Mouse (Mus musculus): ENCODE results near the gene Adgrl3. TPM values are rescaled to one million over a fixed set of nuclear protein-coding genes. Genes with fewer than 3 reads are reported as not detected.

Adgrl3 gene
- polyA plus RNA-seq, 1 experiment, result 0.95 TPM

- no peaks in the 10 kb centered on the region for H3K4me1 ChIP-seq (ENCODE audit: control insufficient read depth, insufficient read depth, low read length)
- 51% methylated on average over 2 of the region's 2 CpGs for WGBS
- no peaks in the 10 kb centered on the region for H3K27me3 ChIP-seq (replicated peaks; ENCODE audit: control insufficient read depth, insufficient read depth, low read length)
- no peak overlapping the region for H3K27ac ChIP-seq (ENCODE audit: insufficient read depth, low read depth, low read length)
- no peak for TF ChIP-seq POLR2A (IDR thresholded peaks at IDR 0.05; ENCODE audit: low read depth, low read length)
- no peak for TF ChIP-seq CTCF (conservative IDR thresholded peaks at IDR 0.05; ENCODE audit: insufficient read depth, insufficient read length, low read depth, low read length)
- DNase-seq, result no peak
- no peak overlapping the region for H3K4me3 ChIP-seq (ENCODE audit: insufficient read depth, low read depth, low read length)
- no peaks in the 10 kb centered on the region for H3K36me3 ChIP-seq (ENCODE audit: control insufficient read depth, insufficient read depth, low read length)
Measured at GRCm38 (mm10) chr5:81055253-81055652, 35.3 kb downstream of the Adgrl3 start.

DNA sequence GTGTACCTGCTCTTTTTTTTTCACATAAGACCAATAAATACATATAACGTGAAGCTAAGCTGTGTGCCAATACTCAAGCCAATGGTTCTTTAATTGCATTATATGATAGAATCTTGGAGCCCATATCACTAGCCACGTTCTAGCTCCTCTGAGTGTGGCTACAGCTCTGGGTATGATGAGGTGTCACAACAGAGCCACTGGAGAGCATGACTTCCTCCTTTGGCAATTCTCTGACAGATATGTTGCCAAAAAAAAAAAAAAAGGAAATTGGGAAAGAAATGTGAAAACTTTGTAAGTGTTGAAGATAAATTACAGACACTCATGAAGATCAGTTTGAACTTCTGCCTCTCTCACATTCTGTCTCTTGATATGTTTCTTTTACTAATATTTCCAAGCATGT lies 38.2 kb downstream of the Adgrl3 start:
- H3K27ac ChIP-seq (ENCODE audit: insufficient read depth, low read depth, low read length), result no peak overlapping the region
- H3K36me3 ChIP-seq (ENCODE audit: control insufficient read depth, insufficient read depth, low read length), result no peaks in the 10 kb centered on the region
- 68% methylated on average over 2 of the region's 2 CpGs for WGBS
- H3K27me3 ChIP-seq (replicated peaks; ENCODE audit: control insufficient read depth, insufficient read depth, low read length), result no peaks in the 10 kb centered on the region
- H3K4me3 ChIP-seq (ENCODE audit: insufficient read depth, low read depth, low read length), result no peak overlapping the region
- no peak for TF ChIP-seq CTCF (conservative IDR thresholded peaks at IDR 0.05; ENCODE audit: insufficient read depth, insufficient read length, low read depth, low read length)
- TF ChIP-seq POLR2A (IDR thresholded peaks at IDR 0.05; ENCODE audit: low read depth, low read length), result no peak
- H3K4me1 ChIP-seq (ENCODE audit: control insufficient read depth, insufficient read depth, low read length), result no peaks in the 10 kb centered on the region
- DNase-seq, result no peak

DNA sequence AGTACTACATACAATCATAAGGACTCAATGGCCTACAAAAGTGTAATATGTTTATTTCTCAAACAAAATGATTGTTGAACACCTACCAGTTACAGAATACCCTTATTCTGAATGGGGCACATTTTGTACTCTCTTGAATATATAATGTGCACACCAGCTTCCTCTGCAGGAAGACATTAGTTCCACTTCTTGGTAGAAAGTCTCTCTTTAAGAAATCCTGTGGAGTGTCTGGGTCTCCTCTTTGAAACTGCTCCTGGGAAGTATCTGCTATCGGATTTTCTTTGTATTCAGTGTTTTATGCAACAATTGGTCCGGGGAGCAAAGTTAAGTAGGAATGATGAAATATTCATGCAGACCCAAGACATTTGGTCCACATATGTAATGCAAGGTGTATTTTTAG lies 41.0 kb downstream of the Adgrl3 start:
- H3K27ac ChIP-seq (ENCODE audit: insufficient read depth, low read depth, low read length), result no peak overlapping the region
- no peaks in the 10 kb centered on the region for H3K4me1 ChIP-seq (ENCODE audit: control insufficient read depth, insufficient read depth, low read length)
- TF ChIP-seq CTCF (conservative IDR thresholded peaks at IDR 0.05; ENCODE audit: insufficient read depth, insufficient read length, low read depth, low read length) (no peak), POLR2A (IDR thresholded peaks at IDR 0.05; ENCODE audit: low read depth, low read length) (no peak)
- H3K36me3 ChIP-seq (ENCODE audit: control insufficient read depth, insufficient read depth, low read length), result no peaks in the 10 kb centered on the region
- DNase-seq, result no peak
- no peaks in the 10 kb centered on the region; the same call in 1 of the 2 replicates for H3K27me3 ChIP-seq (replicated peaks; ENCODE audit: control insufficient read depth, insufficient read depth, low read length)
- WGBS, result 89% methylated on average over 2 of the region's 2 CpGs
- H3K4me3 ChIP-seq (ENCODE audit: insufficient read depth, low read depth, low read length), result no peak overlapping the region

GRCm38 (mm10) chr5:81061386-81061785 lies 41.4 kb downstream of the Adgrl3 start:
- no peaks in the 10 kb centered on the region for H3K4me1 ChIP-seq (ENCODE audit: control insufficient read depth, insufficient read depth, low read length)

GRCm38 (mm10) chr5:81064026-81064425 lies 44.1 kb downstream of the Adgrl3 start:
- no peaks in the 10 kb centered on the region; the same call in 1 of the 2 replicates for H3K27me3 ChIP-seq (replicated peaks; ENCODE audit: control insufficient read depth, insufficient read depth, low read length)
- no peak overlapping the region for H3K27ac ChIP-seq (ENCODE audit: insufficient read depth, low read depth, low read length)
- TF ChIP-seq POLR2A (IDR thresholded peaks at IDR 0.05; ENCODE audit: low read depth, low read length) (no peak), CTCF (conservative IDR thresholded peaks at IDR 0.05; ENCODE audit: insufficient read depth, insufficient read length, low read depth, low read length) (no peak)
- H3K4me3 ChIP-seq (ENCODE audit: insufficient read depth, low read depth, low read length), result no peak overlapping the region
- H3K4me1 ChIP-seq (ENCODE audit: control insufficient read depth, insufficient read depth, low read length), result no peaks in the 10 kb centered on the region
- no peak for DNase-seq
- WGBS, result 93% methylated on average over 2 of the region's 2 CpGs
- H3K36me3 ChIP-seq (ENCODE audit: control insufficient read depth, insufficient read depth, low read length), result no peaks in the 10 kb centered on the region

More at GRCm38 (mm10) chr5:81061386-81061785, 41.4 kb downstream of the Adgrl3 start:
- Histone ChIP-seq H3K4me3 (ENCODE audit: insufficient read depth, low read depth, low read length) (no peak overlapping the region), H3K27ac (ENCODE audit: insufficient read depth, low read depth, low read length) (no peak overlapping the region), H3K27me3 (replicated peaks; ENCODE audit: control insufficient read depth, insufficient read depth, low read length) (no peaks in the 10 kb centered on the region; the same call in 1 of the 2 replicates), H3K36me3 (ENCODE audit: control insufficient read depth, insufficient read depth, low read length) (no peaks in the 10 kb centered on the region)
- TF ChIP-seq POLR2A (IDR thresholded peaks at IDR 0.05; ENCODE audit: low read depth, low read length), result no peak
- no peak for TF ChIP-seq CTCF (conservative IDR thresholded peaks at IDR 0.05; ENCODE audit: insufficient read depth, insufficient read length, low read depth, low read length)
- DNase-seq, result no peak

- H3K27ac ChIP-seq (ENCODE audit: insufficient read depth, low read depth, low read length), result no peak overlapping the region
- H3K4me1 ChIP-seq (ENCODE audit: control insufficient read depth, insufficient read depth, low read length), result no peaks in the 10 kb centered on the region
- no peak for DNase-seq
- 49% methylated on average over 6 of the region's 6 CpGs for WGBS
- TF ChIP-seq CTCF (conservative IDR thresholded peaks at IDR 0.05; ENCODE audit: insufficient read depth, insufficient read length, low read depth, low read length) (no peak), POLR2A (IDR thresholded peaks at IDR 0.05; ENCODE audit: low read depth, low read length) (no peak)
- no peaks in the 10 kb centered on the region for H3K36me3 ChIP-seq (ENCODE audit: control insufficient read depth, insufficient read depth, low read length)
- H3K27me3 ChIP-seq (replicated peaks; ENCODE audit: control insufficient read depth, insufficient read depth, low read length), result no peaks in the 10 kb centered on the region; the same call in 1 of the 2 replicates
- H3K4me3 ChIP-seq (ENCODE audit: insufficient read depth, low read depth, low read length), result no peak overlapping the region
Measured at GRCm38 (mm10) chr5:81068173-81068572, 48.2 kb downstream of the Adgrl3 start.

- H3K27me3 ChIP-seq (replicated peaks; ENCODE audit: control insufficient read depth, insufficient read depth, low read length), result no peaks in the 10 kb centered on the region; the same call in 1 of the 2 replicates
- 47% methylated on average over 4 of the region's 4 CpGs for WGBS
- H3K36me3 ChIP-seq (ENCODE audit: control insufficient read depth, insufficient read depth, low read length), result no peaks in the 10 kb centered on the region
- no peaks in the 10 kb centered on the region for H3K4me1 ChIP-seq (ENCODE audit: control insufficient read depth, insufficient read depth, low read length)
- TF ChIP-seq POLR2A (IDR thresholded peaks at IDR 0.05; ENCODE audit: low read depth, low read length), result no peak
- no peak overlapping the region for H3K27ac ChIP-seq (ENCODE audit: insufficient read depth, low read depth, low read length)
- no peak overlapping the region for H3K4me3 ChIP-seq (ENCODE audit: insufficient read depth, low read depth, low read length)
- no peak for DNase-seq
Measured at GRCm38 (mm10) chr5:81068839-81069238, 48.9 kb downstream of the Adgrl3 start.

- no peak for TF ChIP-seq POLR2A (IDR thresholded peaks at IDR 0.05; ENCODE audit: low read depth, low read length)
- TF ChIP-seq CTCF (conservative IDR thresholded peaks at IDR 0.05; ENCODE audit: insufficient read depth, insufficient read length, low read depth, low read length), result no peak
- 55% methylated on average over 5 of the region's 5 CpGs for WGBS
- H3K27me3 ChIP-seq (replicated peaks; ENCODE audit: control insufficient read depth, insufficient read depth, low read length), result no peaks in the 10 kb centered on the region
Measured at GRCm38 (mm10) chr5:81072888-81073287, 53.0 kb downstream of the Adgrl3 start.

More at GRCm38 (mm10) chr5:81072888-81073287, 53.0 kb downstream of the Adgrl3 start:
- H3K4me1 ChIP-seq (ENCODE audit: control insufficient read depth, insufficient read depth, low read length), result no peaks in the 10 kb centered on the region; the same call in 1 of the 2 replicates
- H3K27ac ChIP-seq (ENCODE audit: insufficient read depth, low read depth, low read length), result no peak overlapping the region
- DNase-seq, result no peak
- no peaks in the 10 kb centered on the region for H3K36me3 ChIP-seq (ENCODE audit: control insufficient read depth, insufficient read depth, low read length)
- H3K4me3 ChIP-seq (ENCODE audit: insufficient read depth, low read depth, low read length), result no peak overlapping the region
